Mouse (Mus musculus): Measurements from ENCODE around the gene Mrpl11. TPM values are rescaled to one million over a fixed set of nuclear protein-coding genes. Genes with fewer than 3 reads are reported as not detected.
"Not testable (repeated sequence)": the region's sequence is repeated elsewhere in the genome, so short reads cannot be mapped to it uniquely, and the experiment has no call there.

The Mrpl11 gene
- total RNA-seq, 2 experiments from 2014 or later, result 60.2 to 61.9 TPM

DNA sequence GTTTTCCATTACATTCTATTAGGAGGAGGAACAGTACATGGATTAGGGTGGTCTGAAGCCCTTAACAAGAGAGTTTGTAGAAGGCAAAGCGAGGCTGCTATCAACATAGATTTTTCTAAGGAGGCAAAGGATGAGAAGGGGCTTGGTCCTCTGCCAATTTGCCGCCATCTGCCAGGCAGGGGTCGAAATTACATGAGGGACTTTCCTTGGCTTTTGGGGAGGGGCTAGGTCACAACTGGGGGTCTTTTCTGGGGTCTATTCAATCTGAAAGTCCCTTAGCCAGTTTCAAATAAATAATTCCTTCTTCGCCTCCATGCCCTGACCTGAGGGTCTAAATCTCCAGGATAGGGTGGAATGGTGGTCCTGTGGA is 28.3 kb downstream of the Mrpl11 start, which contains the start of gene Npas4:
Gene Npas4, minus strand, starts transcription at position 61 of the 370 bp plus-strand sequence.
- intact Hi-C loops (cut with DNase I), result no loop called here
- DNase-seq (ENCODE audit: low spot score in 2 of 2), result no peak

DNA sequence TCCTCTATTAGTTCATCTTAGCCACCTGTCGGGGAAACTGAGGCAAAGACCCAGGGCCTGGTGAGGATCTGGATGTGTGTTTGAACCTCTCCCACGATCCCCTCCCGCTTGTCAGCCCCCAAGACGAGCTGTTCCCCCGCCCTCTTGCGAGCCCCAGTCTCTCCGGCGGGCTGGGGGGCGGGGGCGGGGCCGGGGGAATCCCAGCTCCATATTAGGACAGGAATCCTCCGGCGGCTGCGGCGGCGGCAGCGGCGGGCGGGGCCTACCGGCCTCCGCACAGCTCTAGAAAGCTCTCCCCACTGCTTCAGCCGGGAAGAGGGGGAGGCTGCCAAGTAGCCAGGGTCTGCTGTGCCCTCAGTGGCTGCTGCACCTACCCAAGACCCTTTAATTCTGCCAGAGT is 28.8 kb downstream of the Mrpl11 start:
- DNase-seq (ENCODE audit: low spot score in 2 of 2), result peak; percentile 57 to 64
- intact Hi-C loops (cut with DNase I), result no loop called here

DNA sequence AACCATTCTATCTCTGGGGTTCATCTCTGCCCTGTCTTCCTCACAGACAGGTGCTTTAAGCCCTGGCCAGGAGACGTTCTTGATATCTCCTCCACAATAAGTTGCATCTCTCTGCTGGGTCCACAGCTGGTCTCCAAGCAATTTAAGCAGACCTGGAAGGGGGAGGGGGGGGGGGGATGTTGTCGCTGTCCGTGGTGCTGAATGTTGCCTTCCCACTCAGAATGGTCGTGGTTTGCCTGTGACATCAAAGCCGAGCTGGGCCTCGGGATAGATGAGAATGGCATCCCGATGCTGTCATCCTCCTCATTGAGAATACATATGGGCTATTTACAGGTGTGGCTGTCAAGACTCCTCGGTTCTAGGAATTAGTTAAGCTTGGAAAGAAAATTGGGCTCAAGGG is 30.4 kb downstream of the Mrpl11 start:
- no peak for DNase-seq (ENCODE audit: low spot score in 2 of 2)
- intact Hi-C loops (cut with DNase I), result no loop called here

DNA sequence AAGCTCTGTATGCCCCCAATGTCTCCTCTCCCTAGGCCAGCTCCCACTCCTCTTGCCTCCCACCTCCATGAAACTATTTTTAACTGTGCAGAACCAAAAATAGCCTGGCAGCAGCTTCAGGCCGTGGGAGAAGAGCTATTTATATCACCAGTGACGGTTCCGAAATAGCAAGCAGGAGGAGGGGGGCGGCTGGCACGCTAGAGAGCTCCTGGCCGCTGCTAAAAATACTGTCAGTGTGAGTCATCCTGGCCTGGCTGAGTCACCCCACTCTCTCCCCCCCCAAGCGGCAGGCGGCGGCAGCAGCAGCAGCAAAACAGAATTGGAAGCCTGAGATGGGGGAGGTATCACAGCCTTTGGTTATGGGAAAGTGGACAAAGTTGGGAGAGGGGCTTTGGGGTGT is 31.0 kb downstream of the Mrpl11 start:
- peak; percentile 84 to 93 for DNase-seq (ENCODE audit: low spot score in 2 of 2)
- intact Hi-C loops (cut with DNase I), result no loop called here

DNA sequence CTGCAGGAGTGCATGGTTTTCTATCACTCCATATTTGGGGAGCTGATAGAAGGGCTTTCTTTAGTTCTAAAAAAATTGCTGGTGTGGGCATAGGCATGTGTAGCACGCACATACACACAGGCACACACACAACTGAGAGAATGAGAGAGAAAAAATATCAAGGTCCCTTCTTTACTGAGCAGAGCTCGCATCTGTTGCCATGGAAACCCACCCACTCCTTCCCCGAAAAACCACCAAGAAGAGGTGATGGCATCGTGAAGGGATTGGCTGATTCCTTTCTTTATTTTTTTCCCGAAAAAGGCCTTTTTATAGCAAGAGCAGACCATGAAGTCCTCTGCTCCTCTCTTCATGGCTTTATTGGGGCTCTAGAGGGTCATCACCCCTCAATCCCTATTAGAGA is 32.1 kb downstream of the Mrpl11 start:
- peak; percentile 90 to 94 for DNase-seq (ENCODE audit: low spot score in 2 of 2)
- intact Hi-C loops (cut with DNase I), result no loop called here

DNA sequence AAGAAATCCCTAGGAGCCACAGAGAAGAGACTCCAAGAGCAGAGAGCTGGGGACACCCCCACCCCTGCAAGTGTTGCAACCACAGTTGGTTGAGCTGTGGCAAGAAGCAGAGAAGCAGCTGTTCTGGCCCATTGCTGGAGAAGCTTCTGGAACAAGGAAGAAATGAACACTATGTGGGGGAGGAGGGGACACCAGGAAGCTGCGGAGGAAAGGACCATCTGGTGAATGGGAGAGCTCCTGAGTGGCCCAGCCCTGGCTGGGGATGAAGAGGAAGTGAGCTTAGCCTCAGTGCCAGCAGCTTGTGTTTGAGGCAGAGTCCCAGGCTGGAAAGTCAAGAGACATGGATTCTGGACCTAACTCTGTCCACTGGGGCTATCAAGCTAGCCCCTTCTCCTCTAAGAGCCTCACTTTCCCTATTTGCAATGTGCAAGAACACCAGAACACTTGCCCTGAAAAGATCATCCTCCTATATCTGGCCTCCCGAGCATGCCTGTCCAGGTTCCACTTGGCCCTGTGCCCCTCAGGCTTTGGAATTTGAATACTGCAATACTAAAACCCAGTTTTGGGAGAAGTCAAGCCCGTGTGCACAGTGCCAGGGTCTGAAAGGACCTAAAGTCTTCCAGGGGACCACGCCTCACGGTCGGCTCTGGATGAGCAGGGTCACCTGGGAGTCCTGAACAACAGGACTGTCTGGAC is 37.6 kb downstream of the Mrpl11 start:
- intact Hi-C loops (cut with DNase I), result loop anchor here (5.0 kb wide), 2 partner anchors 37 to 242 kb away; partner anchors contain the start of genes Mrpl11 and Rbm4b
- peak; percentile 55 to 82 for DNase-seq (ENCODE audit: low spot score in 2 of 2)

DNA sequence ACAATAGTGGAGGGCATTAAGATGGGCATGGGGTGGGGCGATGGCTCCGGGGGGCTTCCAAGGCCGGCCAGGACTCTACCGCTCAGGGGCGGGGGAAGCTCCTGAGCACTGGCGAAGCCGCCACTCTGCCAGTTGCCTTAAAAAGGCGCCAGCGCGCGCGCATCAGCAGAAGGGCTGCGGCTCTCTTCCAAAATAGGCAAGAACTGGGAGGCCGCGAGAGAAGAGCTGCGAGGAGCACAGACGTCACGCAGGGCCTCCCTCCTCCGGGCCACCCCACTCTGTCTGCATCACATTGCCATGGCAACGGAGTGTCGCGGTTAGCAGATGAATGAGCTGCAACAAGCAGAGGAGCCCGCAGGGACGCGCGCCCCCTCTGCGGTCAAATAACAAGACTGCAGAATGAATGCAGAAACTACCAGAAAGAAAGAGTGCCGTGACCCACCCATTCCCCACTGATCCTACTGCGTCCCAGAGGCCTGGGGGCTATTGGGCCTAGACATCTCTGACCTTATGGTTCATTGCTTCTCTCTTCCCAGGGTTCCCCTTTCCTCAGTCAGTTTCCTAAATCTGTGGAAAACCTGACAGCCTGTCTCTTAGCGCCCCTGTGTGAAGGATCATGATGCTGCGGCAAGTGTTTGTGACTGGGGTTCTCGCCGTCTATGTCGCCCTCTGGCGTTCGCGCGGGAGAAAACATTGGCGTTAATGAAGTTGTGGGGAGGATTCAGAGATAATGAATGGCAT is 39.9 kb downstream of the Mrpl11 start:
- DNase-seq (ENCODE audit: low spot score in 2 of 2), result peak; percentile 96 to 98
- intact Hi-C loops (cut with DNase I), result loop anchor here (1.0 to 5.0 kb wide), 3 partner anchors 21 to 245 kb away; partner anchors contain the start of genes Mrpl11 and Rbm4b

DNA sequence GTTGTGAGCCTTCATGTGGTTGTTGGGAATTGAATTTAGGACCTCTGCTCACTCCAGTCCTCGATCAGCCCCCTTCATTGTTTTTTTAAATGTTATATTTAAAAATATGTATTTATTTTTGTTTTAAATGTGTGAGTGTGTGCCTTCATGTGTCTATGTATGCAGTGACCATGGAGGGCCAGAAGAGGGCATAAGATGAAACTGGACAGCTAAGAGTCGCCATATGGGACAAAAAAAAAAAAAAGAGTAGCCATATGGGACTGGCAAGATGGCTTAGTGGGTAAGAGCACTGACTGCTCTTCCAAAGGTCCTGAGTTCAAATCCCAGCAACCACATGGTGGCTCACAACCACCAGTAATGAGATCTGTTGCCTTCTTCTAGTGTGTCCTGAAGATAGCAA is 41.7 kb downstream of the Mrpl11 start:
- not testable (repeated sequence) for DNase-seq (ENCODE audit: low spot score in 2 of 2)
- intact Hi-C loops (cut with DNase I), result loop anchor here (5.0 kb wide), 2 partner anchors 41 to 246 kb away; partner anchors contain the start of genes Mrpl11 and Rbm4b

DNA sequence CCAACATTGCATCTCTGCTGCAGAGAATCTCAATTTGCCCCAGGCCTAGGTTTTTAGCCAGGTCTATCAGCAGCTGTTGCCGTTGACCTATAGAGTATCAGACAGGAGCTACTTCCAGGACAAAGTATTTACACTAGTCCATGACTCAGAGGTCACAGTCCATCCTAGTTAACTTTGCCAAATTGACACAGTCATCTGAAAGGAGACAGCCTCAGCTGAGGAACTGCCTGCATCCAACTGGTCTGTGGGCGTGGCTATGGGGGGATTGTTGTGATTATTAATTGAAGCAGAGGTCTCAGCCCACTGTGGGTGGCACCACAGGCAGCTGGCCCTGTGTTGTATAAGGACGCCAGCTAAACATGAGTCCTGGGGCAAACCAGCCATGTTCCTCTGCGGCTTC is 43.0 kb downstream of the Mrpl11 start:
- intact Hi-C loops (cut with DNase I), result loop anchor here (5.0 kb wide), 2 partner anchors 43 to 248 kb away; partner anchors contain the start of genes Mrpl11 and Rbm4b
- DNase-seq (ENCODE audit: low spot score in 2 of 2), result no peak

DNA sequence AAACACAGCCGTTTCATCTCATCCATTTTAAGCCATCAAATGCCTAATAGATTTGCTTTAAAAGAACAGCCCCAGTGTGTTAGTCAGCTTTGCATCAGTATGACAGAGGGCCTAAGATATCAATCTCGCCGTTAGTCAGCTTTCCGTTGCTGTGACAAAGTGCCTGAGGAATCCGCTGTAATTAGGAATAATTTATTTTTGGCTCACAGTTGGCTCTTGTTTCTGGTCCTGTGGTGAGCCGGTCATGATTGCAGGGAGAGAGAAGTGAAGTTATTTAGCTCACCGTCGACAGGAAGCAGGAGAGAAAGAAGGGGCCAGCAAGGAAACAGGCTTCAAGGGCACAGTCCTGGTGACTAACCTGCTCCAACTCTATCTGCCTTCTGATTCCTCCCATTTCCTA is 51.2 kb downstream of the Mrpl11 start:
- DNase-seq (ENCODE audit: low spot score in 2 of 2), result no peak
- intact Hi-C loops (cut with DNase I), result no loop called here

DNA sequence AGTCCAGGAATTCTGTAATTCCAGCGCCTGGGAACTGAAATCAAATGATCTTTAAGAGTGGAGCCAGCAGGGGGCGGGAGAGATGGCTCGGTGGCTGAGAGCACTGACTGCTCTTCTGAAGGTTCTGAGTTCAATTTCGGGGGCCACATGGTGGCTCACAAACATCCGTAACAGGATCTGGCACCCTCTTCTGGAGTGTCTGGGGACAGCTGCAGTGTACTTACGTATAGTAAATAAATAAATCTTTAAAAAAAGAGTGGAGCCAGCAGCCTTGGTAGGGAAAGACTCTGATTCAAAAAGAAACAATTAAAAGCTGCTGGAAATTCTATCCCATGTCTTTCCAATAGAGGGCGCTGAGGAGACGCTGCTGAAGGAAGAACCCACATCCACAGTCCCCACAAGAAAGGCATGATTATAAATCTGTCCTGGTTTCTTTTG is 53.0 kb downstream of the Mrpl11 start:
- intact Hi-C loops (cut with DNase I), result no loop called here
- peak; percentile 54 for DNase-seq (ENCODE audit: low spot score in 2 of 2)

DNA sequence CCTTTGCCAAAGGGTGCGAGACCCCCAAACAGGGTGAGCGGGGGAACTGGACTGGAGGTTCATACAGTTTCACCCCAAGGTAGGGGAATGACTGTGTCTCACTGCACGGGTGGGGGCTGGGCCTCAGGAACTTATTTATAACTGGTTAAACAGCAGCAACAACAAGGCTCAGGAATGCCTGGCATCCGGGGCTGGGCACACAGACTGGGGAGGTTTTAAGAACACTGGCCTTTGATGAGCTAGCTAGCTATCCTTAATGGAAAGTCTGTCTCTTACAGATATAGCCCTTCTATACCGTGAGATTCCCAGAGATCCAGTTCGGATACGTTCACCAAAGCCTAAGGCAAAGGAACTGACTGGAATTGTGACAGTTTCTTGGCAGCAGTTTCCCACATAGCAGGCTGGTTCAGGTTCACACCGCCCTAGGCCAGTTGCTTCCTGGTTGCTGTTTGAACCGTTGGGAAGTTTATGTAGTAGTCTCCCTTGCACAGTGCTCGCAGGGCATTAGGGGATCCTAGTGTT is 54.3 kb downstream of the Mrpl11 start:
- no peak for DNase-seq (ENCODE audit: low spot score in 2 of 2)
- intact Hi-C loops (cut with DNase I), result no loop called here

Other genes with a start within 250 kb of the Mrpl11 start
- 10 to 100 TPM; 13.6 to 14.3 TPM for gene Rbm4b, start 205.7 kb upstream of the Mrpl11 start, total RNA-seq (2021)
- 10 to 100 TPM; 63.5 to 65.8 TPM for gene Rbm4, start 168.2 kb upstream of the Mrpl11 start, total RNA-seq (2021)
- gene Gm21992, start 150.5 kb upstream of the Mrpl11 start, total RNA-seq (2021), result 10 to 100 TPM; 12.9 to 19.3 TPM
- gene Rbm14, start 150.5 kb upstream of the Mrpl11 start, total RNA-seq (2021), result 10 to 100 TPM; 49.3 to 52.6 TPM
- 10 to 100 TPM; 33.5 to 33.7 TPM for gene Ccs, start 122.8 kb upstream of the Mrpl11 start, total RNA-seq (2021)
- gene Ccdc87, start 122.8 kb upstream of the Mrpl11 start, total RNA-seq (2021), result 1 to 10 TPM; 2.1 to 2.2 TPM
- gene Ctsf, start 107.0 kb upstream of the Mrpl11 start, total RNA-seq (2021), result 100 to 1,000 TPM; 115 to 120 TPM
- gene Actn3, start 84.2 kb upstream of the Mrpl11 start, total RNA-seq (2021), result 1 to 10 TPM; 2.8 to 3.0 TPM
- 10 to 100 TPM; 27.7 to 29.0 TPM for gene Zdhhc24, start 83.5 kb upstream of the Mrpl11 start, total RNA-seq (2021)
- 10 to 100 TPM; 46.5 to 47.2 TPM for gene Bbs1, start 55.5 kb upstream of the Mrpl11 start, total RNA-seq (2021)
- gene Dpp3, start 33.9 kb upstream of the Mrpl11 start, total RNA-seq (2021), result 10 to 100 TPM; 56.2 to 60.4 TPM
- 10 to 100 TPM; 15.9 to 17.2 TPM for gene Peli3, start 19.0 kb upstream of the Mrpl11 start, total RNA-seq (2021)
- gene Npas4, start 28.2 kb downstream of the Mrpl11 start, total RNA-seq (2021), result 10 to 100 TPM; 10.7 to 11.3 TPM
- 10 to 100 TPM; 17.2 to 21.6 TPM for gene Slc29a2, start 61.7 kb downstream of the Mrpl11 start, total RNA-seq (2021)
- 100 to 1,000 TPM; 148 to 151 TPM for gene B4gat1, start 76.7 kb downstream of the Mrpl11 start, total RNA-seq (2021)
- 1 to 10 TPM; 4.8 to 6.2 TPM for gene AC124502.3, start 76.7 kb downstream of the Mrpl11 start, total RNA-seq (2021)
- 10 to 100 TPM; 14.7 to 15.1 TPM for gene Brms1, start 79.2 kb downstream of the Mrpl11 start, total RNA-seq (2021)
- gene Rin1, start 88.3 kb downstream of the Mrpl11 start, total RNA-seq (2021), result 10 to 100 TPM; 59.6 to 66.7 TPM
- 1 to 10 TPM; 9.0 to 9.4 TPM for gene Cd248, start 105.9 kb downstream of the Mrpl11 start, total RNA-seq (2021)
- 100 to 1,000 TPM; 164 to 171 TPM for gene Tmem151a, start 123.4 kb downstream of the Mrpl11 start, total RNA-seq (2021)
- 10 to 100 TPM; 24.2 to 27.5 TPM for gene Yif1a, start 126.4 kb downstream of the Mrpl11 start, total RNA-seq (2021)
- 100 to 1,000 TPM; 325 to 352 TPM for gene Cnih2, start 136.4 kb downstream of the Mrpl11 start, total RNA-seq (2021)
- 100 to 1,000 TPM; 176 to 184 TPM for gene Rab1b, start 144.9 kb downstream of the Mrpl11 start, total RNA-seq (2021)
- gene Klc2, start 156.4 kb downstream of the Mrpl11 start, total RNA-seq (2021), result 100 to 1,000 TPM; 220 to 226 TPM